Mouse (Mus musculus): ENCODE measurements around the gene Lsm7.

DNA sequence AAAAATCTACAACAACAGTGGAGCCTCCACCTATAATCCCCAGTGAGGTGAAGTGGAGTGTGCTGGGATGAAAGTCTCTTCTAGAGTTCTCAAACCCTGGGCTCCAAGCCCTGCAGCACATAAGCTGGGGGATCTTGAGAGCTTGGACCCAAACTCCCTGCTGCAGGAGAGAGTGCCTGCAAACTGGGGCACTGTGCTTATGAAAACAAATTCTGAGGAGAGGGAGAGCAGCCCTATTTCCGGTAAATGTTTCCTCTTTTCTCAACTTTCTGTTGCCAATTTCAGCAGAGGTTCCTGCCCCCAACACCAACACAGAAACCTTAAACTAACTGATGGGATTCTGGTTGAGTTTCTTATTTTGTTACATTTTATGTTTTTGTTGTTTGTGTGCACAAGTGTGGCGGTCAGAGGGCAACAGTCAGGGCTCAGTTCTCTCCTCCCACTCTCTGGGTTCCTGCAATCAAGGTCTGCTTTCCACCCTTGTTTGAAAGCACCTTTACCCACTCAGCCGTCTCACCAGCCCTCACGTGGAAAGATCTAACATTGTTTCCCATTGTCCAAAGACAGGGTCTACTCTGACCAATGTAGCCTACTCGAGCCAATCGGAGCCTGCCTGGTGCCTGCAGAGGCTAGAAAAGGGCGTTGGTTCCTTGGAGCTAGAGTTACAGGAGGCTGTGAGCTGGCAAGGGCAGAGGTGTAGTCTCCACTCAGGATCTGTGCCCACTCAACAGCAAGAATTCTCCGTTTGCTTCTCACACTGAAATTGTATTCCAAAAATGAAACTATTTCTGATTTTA, 31.0 kb downstream of the Lsm7 start:
- TF ChIP-seq CTCF (IDR thresholded peaks at IDR 0.05) (no peak), POLR2A (IDR thresholded peaks at IDR 0.05; ENCODE audit: insufficient read depth, low read depth, low read length) (no peak)

Measured in heart, adult 2 months (tissue).